Mouse (Mus musculus) liver, postnatal 0 days (tissue): ENCODE data around the gene Olfr315. TPM values are rescaled to one million over a fixed set of nuclear protein-coding genes. Genes with fewer than 3 reads are reported as not detected.
A peak's percentile ranks its signal among the peaks of the same experiment; 100 is the strongest.
"Not testable (repeated sequence)": the region's sequence is repeated elsewhere in the genome, so short reads cannot be mapped to it uniquely, and the experiment has no call there.

Experiments
- ATAC-seq: fragments of 200-750 bp; cut with Nextera tagmentation; 2 replicates; pipeline ENCODE4 v1.8.0; 2017; ENCODE audit warnings: mild to moderate bottlenecking, moderate library complexity
- DNase-seq: peaks from one replicate; pipeline ENCODE4 v3.0.0-alpha.2; 2016
- H3K27ac ChIP-seq: fragments of 300-500 bp; sonication (generic); 2 replicates; pipeline ENCODE4 v1.5.1; 2014; ENCODE audit warnings: antibody characterized with exemption, moderate library complexity, mild to moderate bottlenecking, low read depth
- H3K27me3 ChIP-seq: fragments of 300-500 bp; sonication (generic); 2 replicates; pipeline ENCODE4 v1.6.1; 2014; ENCODE audit warnings: low read length, control low read depth, mixed read lengths; ENCODE audit not compliant: insufficient read depth
- H3K36me3 ChIP-seq: fragments of 300-500 bp; sonication (generic); replicated peaks from 2 replicates; pipeline ENCODE4 v1.6.1; 2014; ENCODE audit warnings: mild to moderate bottlenecking, control low read depth, low read length, moderate library complexity, mixed read lengths; ENCODE audit not compliant: insufficient read depth
- H3K4me1 ChIP-seq: fragments of 300-500 bp; sonication (generic); 2 replicates; pipeline ENCODE4 v1.6.1; 2014; ENCODE audit warnings: antibody characterized with exemption, mild to moderate bottlenecking, control low read depth; ENCODE audit not compliant: insufficient read depth
- H3K4me2 ChIP-seq: fragments of 300-500 bp; sonication (generic); 2 replicates; pipeline ENCODE4 v1.6.1; 2014; ENCODE audit warnings: low read depth, mild to moderate bottlenecking, low read length, moderate library complexity, mixed read lengths
- H3K4me3 ChIP-seq: fragments of 300-500 bp; sonication (generic); 2 replicates; pipeline ENCODE4 v1.5.1; 2014; ENCODE audit warnings: low read depth, low read length
- H3K9ac ChIP-seq: fragments of 300-500 bp; sonication (generic); replicated peaks from 2 replicates; pipeline ENCODE4 v1.6.1; 2014; ENCODE audit warnings: mild to moderate bottlenecking, moderate library complexity
- H3K9me3 ChIP-seq: fragments of 300-500 bp; sonication (generic); 2 replicates; pipeline ENCODE4 v1.6.1; 2016; ENCODE audit warnings: mild to moderate bottlenecking, control low read depth, low read length, mixed read lengths
- CTCF ChIP-seq: sonication (generic); IDR thresholded peaks from 2 replicates; pipeline ENCODE4 v1.5.1; 2016; ENCODE audit warnings: antibody characterized with exemption, low read depth
- EP300 ChIP-seq: IDR thresholded peaks from 2 replicates; pipeline ENCODE4 v1.6.1; 2016; ENCODE audit warnings: antibody characterized with exemption, low read depth, mild to moderate bottlenecking
- WGBS: fragments of 180-500 bp; shearing (Covaris S2); extraction: QIAGEN DNeasy Blood & Tissue Kit; methylation state at CpG from one replicate; pipeline ENCODE4 v1.1.7; 2014; ENCODE audit not compliant: insufficient replicate concordance; 5-methylcytosine and 5-hydroxymethylcytosine counted together
- polyA plus RNA-seq: library from polyadenylated mRNA; unstranded; fragments of >200 nt; fragmentation: Nextera tagmentation; extraction: Ambion mirVana; gene quantifications from 2 replicates; pipeline ENCODE4 v1.2.1, GENCODE M21; 2015

Olfr315 gene
- polyA plus RNA-seq, 1 experiment from 2014 or later, result not detected

DNA sequence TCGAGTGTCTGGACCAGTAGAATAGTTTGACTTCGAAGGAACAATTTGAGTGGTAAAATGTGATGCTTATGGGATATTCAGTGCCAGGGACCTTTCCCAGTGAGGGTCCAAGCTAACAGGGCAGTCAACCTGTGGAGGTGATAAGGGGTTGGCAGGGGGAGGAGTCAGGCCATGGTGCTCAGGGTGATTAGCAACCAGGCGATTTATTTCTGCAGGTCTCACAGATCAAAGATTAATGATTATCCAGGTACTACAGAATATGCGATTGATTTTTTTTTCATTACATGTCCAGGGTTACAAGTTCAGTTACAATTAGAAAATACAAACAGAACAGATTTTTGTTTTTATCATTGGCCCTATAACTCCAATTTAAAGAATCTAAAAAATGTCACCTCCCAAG lies 30.9 kb downstream of the Olfr315 start:
- TF ChIP-seq EP300 (no peak), CTCF (no peak)
- no peak overlapping the region for H3K9ac ChIP-seq
- no peak overlapping the region for H3K4me2 ChIP-seq
- H3K4me1 ChIP-seq, result peaks cover 3% of the 10 kb centered on the region; the same call in 1 of the 2 replicates
- ATAC-seq (no peak), DNase-seq (no peak)
- no peaks in the 10 kb centered on the region for H3K36me3 ChIP-seq
- 54% methylated on average over 4 of the region's 4 CpGs for WGBS
- H3K27ac ChIP-seq, result no peak overlapping the region
- H3K4me3 ChIP-seq, result no peak overlapping the region
- H3K9me3 ChIP-seq, result no peaks in the 10 kb centered on the region
- H3K27me3 ChIP-seq, result no peaks in the 10 kb centered on the region

DNA sequence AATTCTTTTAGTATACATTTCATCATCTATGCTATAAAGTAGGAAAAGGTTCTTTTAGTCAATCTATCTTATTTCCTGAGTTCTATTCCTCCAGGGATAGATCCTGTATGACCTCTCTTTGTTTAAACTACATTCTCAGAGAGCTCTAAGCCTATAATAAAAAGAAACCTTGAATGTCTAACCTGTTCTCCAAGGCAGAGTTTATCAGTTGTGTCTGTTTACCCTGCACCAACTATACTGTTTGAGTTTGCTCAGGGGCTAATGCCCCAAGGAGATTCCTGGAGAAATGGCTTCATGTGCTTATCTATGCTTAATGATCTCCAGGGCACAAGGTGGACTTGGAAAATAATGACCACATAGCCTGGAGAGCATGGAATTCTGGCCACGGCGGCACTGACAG lies 31.4 kb downstream of the Olfr315 start:
- no peak for ATAC-seq
- TF ChIP-seq EP300 (no peak), CTCF (no peak)
- no peak overlapping the region for H3K27ac ChIP-seq

DNA sequence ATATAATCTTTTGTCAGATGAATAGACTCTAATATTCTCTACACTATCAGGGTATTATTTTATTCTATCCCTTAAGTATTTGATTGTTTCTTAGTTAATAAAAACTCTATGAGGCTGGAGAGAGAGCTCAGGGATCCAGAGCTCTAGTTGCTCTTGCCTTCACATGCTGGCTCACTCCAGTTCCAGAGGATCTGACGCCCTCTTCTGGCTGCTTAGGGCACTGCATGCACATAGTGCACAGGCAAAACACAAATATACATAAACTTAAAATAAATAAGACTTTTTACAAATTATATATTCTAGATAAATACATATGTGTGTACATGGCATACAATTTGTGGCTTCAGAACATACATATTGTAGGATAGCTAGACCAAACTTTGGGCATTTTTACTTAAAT lies 39.0 kb downstream of the Olfr315 start:
- ATAC-seq, result no peak
- no peaks in the 10 kb centered on the region for H3K27me3 ChIP-seq
- 0% methylated on average over 1 of the region's 1 CpGs for WGBS
- no peaks in the 10 kb centered on the region for H3K4me1 ChIP-seq
- H3K9ac ChIP-seq, result no peak overlapping the region
- no peak overlapping the region for H3K4me3 ChIP-seq
- no peaks in the 10 kb centered on the region for H3K9me3 ChIP-seq
- H3K36me3 ChIP-seq, result no peaks in the 10 kb centered on the region
- no peak overlapping the region for H3K4me2 ChIP-seq
- TF ChIP-seq CTCF, result peak; percentile 55
- no peak for TF ChIP-seq EP300
- DNase-seq, result no peak
- H3K27ac ChIP-seq, result no peak overlapping the region

More for the DNA sequence above, 31.4 kb downstream of the Olfr315 start:
- no peaks in the 10 kb centered on the region for H3K36me3 ChIP-seq
- WGBS, result 62% methylated on average over 2 of the region's 2 CpGs
- no peak for DNase-seq
- H3K9me3 ChIP-seq, result no peaks in the 10 kb centered on the region
- no peak overlapping the region for H3K4me3 ChIP-seq
- no peak overlapping the region for H3K4me2 ChIP-seq
- H3K9ac ChIP-seq, result no peak overlapping the region
- no peaks in the 10 kb centered on the region for H3K27me3 ChIP-seq
- H3K4me1 ChIP-seq, result peaks cover 3% of the 10 kb centered on the region; the same call in 1 of the 2 replicates

DNA sequence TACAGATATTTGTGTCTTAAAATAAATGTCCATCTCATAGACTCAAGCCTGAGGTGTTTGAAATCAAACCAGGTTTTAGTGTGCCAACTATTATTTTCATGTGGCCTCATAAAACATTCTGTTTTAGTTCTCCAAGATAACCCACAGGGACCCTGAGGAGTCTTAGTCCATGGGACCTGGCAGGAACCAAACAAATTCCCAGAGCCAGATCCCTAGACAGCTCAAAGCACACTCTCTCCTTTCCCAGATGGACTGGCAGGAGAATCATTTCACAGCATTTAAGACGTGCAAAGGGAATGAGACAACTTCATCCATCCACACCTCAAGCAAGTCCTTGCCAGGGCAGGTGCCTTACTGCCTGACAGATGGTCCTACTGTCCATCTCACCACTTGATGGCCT lies 41.7 kb downstream of the Olfr315 start, which contains the start of gene Olfr313:
Gene Olfr313 (plus strand): TSS at position 301 of the 400 bp plus-strand sequence.
- not testable (repeated sequence) for H3K4me3 ChIP-seq, ATAC-seq, H3K36me3 ChIP-seq, H3K9me3 ChIP-seq, H3K4me2 ChIP-seq, H3K27me3 ChIP-seq, H3K4me1 ChIP-seq, H3K27ac ChIP-seq, H3K9ac ChIP-seq, DNase-seq
- WGBS, result 63% methylated on average over 1 of the region's 1 CpGs

DNA sequence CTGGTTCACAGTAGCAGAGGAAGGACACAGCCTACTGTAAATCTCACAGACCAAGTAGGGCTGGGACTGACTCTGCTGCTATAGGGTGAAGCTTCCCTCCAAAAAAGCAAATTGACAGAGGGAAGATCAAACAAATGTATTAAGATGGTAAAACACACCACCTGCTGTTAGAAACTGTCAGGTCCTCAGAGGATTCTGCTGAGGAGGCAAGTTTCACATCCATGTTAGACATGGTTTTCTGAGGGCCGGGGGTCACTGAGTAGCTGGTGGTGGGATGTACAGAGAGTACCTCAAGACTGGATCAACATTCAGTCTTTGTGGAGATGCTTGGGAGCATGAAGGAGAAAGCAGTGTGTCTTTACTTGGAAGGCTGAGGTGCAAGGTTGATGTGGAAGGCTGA lies 42.7 kb downstream of the Olfr315 start:
- Histone ChIP-seq H3K9ac (no peak overlapping the region), H3K27me3 (no peaks in the 10 kb centered on the region)
- 75% methylated on average over 1 of the region's 1 CpGs for whole genome bisulfite sequencing

DNA sequence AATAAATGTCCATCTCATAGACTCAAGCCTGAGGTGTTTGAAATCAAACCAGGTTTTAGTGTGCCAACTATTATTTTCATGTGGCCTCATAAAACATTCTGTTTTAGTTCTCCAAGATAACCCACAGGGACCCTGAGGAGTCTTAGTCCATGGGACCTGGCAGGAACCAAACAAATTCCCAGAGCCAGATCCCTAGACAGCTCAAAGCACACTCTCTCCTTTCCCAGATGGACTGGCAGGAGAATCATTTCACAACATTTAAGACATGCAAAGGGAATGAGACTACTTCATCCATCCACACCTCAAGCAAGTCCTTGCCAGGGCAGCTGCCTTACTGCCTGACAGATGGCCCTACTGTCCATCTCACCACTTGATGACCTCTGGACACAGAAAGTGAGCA lies 55.9 kb downstream of the Olfr315 start, which contains the start of gene Olfr312:
Gene Olfr312 (plus strand): TSS at position 301 of the 400 bp plus-strand sequence.
- not testable (repeated sequence) for H3K27ac ChIP-seq, H3K36me3 ChIP-seq, DNase-seq, H3K9me3 ChIP-seq, H3K4me2 ChIP-seq, H3K4me3 ChIP-seq, H3K9ac ChIP-seq, H3K4me1 ChIP-seq, ATAC-seq, H3K27me3 ChIP-seq

More for the DNA sequence above, 42.7 kb downstream of the Olfr315 start:
- Histone ChIP-seq H3K9me3 (no peaks in the 10 kb centered on the region), H3K4me1 (no peaks in the 10 kb centered on the region), H3K4me3 (no peak overlapping the region), H3K36me3 (no peaks in the 10 kb centered on the region), H3K27ac (no peak overlapping the region), H3K4me2 (no peak overlapping the region)
- TF ChIP-seq EP300 (no peak), CTCF (no peak)
- DNase-seq, result no peak
- no peak for ATAC-seq

DNA sequence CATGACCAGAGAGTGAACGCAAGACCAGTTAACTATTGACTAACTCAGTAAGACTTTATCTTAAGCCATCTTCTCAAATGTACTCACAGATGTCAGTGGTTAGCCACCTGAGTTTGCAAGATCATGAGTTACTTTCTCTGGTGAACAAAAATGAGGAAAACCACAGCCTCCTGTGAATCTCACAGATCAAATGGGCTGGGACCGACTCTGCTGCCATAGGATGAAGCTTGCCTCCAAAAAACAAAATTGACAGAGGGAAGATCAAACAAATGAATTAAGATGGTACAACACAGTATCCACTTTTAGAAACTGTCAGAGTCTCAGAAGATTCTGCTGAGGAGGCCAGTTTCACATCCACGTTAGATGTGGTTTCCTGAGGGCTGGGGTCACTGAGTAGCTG lies 56.8 kb downstream of the Olfr315 start:
- H3K9me3 ChIP-seq, result no peaks in the 10 kb centered on the region
- H3K27me3 ChIP-seq, result no peaks in the 10 kb centered on the region
- H3K4me1 ChIP-seq, result no peaks in the 10 kb centered on the region
- DNase-seq (no peak), ATAC-seq (no peak)
- no peak overlapping the region for H3K9ac ChIP-seq
- no peak overlapping the region for H3K27ac ChIP-seq
- no peaks in the 10 kb centered on the region for H3K36me3 ChIP-seq
- H3K4me2 ChIP-seq, result no peak overlapping the region
- H3K4me3 ChIP-seq, result no peak overlapping the region
- TF ChIP-seq EP300, result no peak
- TF ChIP-seq CTCF, result no peak
- WGBS, result 53% methylated on average over 3 of the region's 3 CpGs

Other genes starting within 250 kb of the Olfr315 start
- gene Olfr330, start 238.4 kb upstream of the Olfr315 start, polyA plus RNA-seq, result not detected in 2 replicates
- gene Olfr329-ps, start 226.8 kb upstream of the Olfr315 start, polyA plus RNA-seq, result not detected in 2 replicates
- gene Olfr328, start 217.6 kb upstream of the Olfr315 start, polyA plus RNA-seq, result not detected in 2 replicates
- not detected in 2 replicates for gene Olfr224, start 202.6 kb upstream of the Olfr315 start, polyA plus RNA-seq
- gene Olfr325, start 195.5 kb upstream of the Olfr315 start, polyA plus RNA-seq, result not detected in 2 replicates
- gene Olfr324, start 178.1 kb upstream of the Olfr315 start, polyA plus RNA-seq, result not detected in 2 replicates
- not detected in 2 replicates for gene 2210407C18Rik, start 157.1 kb upstream of the Olfr315 start, polyA plus RNA-seq
- not detected in 2 replicates for gene Olfr323, start 142.7 kb upstream of the Olfr315 start, polyA plus RNA-seq
- gene Trim58, start 132.7 kb upstream of the Olfr315 start, polyA plus RNA-seq, result 5.8 and 5.9 TPM in 2 replicates
- gene Olfr322, start 114.4 kb upstream of the Olfr315 start, polyA plus RNA-seq, result 0.06 TPM in 1 of 2 replicates, not detected in the other
- gene Olfr320, start 92.1 kb upstream of the Olfr315 start, polyA plus RNA-seq, result not detected in 2 replicates
- not detected in 2 replicates for gene Olfr319, start 74.0 kb upstream of the Olfr315 start, polyA plus RNA-seq
- gene Olfr318, start 49.2 kb upstream of the Olfr315 start, polyA plus RNA-seq, result not detected in 2 replicates
- not detected in 2 replicates for gene Olfr317, start 34.0 kb upstream of the Olfr315 start, polyA plus RNA-seq
- not detected in 2 replicates for gene Olfr316, start 20.5 kb upstream of the Olfr315 start, polyA plus RNA-seq
- not detected in 2 replicates for gene Olfr314, start 9.8 kb downstream of the Olfr315 start, polyA plus RNA-seq
- gene Fam183b, start 28.8 kb downstream of the Olfr315 start, polyA plus RNA-seq, result 0.25 TPM in 1 of 2 replicates, not detected in the other
- not detected in 2 replicates for gene Olfr313, start 41.8 kb downstream of the Olfr315 start, polyA plus RNA-seq
- not detected in 2 replicates for gene Olfr312, start 56.0 kb downstream of the Olfr315 start, polyA plus RNA-seq
- gene Olfr311, start 66.1 kb downstream of the Olfr315 start, polyA plus RNA-seq, result not detected in 2 replicates
- gene Gm12258, start 74.0 kb downstream of the Olfr315 start, polyA plus RNA-seq, result 0.85 and 1.3 TPM in 2 replicates
- gene 2810021J22Rik, start 94.0 kb downstream of the Olfr315 start, polyA plus RNA-seq, result 0.94 and 1.6 TPM in 2 replicates
- gene Zfp39, start 131.0 kb downstream of the Olfr315 start, polyA plus RNA-seq, result 2.8 and 3.1 TPM in 2 replicates
- gene Btnl10, start 144.7 kb downstream of the Olfr315 start, polyA plus RNA-seq, result 7.9 and 9.9 TPM in 2 replicates
- gene Rnf187, start 165.7 kb downstream of the Olfr315 start, polyA plus RNA-seq, result 85.3 and 96.0 TPM in 2 replicates
- gene Hist3h2ba, start 175.7 kb downstream of the Olfr315 start, polyA plus RNA-seq, result 4.9 and 10.0 TPM in 2 replicates
- 14.3 and 14.8 TPM in 2 replicates for gene Hist3h2a, start 181.5 kb downstream of the Olfr315 start, polyA plus RNA-seq
- gene Trim17, start 181.5 kb downstream of the Olfr315 start, polyA plus RNA-seq, result 0.11 and 0.15 TPM in 2 replicates
- gene Trim11, start 204.9 kb downstream of the Olfr315 start, polyA plus RNA-seq, result 8.8 and 8.9 TPM in 2 replicates